Mouse (Mus musculus): ENCODE data around the gene Mmachc.

DNA sequence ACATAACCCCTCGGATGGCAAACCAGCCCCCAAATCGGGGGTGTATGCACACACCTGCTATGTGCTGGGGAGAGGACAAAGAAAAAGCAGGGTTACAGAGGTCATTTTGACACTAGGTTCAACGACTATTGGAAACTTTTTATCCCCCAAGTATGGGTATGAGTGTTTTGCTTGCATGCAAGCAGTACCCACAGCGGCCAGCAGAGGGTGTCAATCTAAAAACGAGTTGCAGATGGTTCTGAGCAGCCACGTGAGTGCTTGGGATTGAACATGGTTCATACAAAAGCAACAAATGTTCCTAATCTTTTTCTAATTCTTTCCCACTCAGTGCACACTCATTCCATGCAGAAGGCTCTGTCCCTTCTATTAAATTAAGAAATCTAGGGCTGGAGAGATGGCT, 4.4 kb downstream of the Mmachc start:
- peak; percentile 83 for TF ChIP-seq CTCF (conservative IDR thresholded peaks at IDR 0.05; ENCODE audit: insufficient read depth, insufficient read length, low read depth, low read length)
- no peak for TF ChIP-seq POLR2A (IDR thresholded peaks at IDR 0.05; ENCODE audit: low read depth, low read length)
